Mouse (Mus musculus) mouse trophoblast stem cell (cell line): ENCODE results near the gene Rad54l2.

Experiments
- in situ Hi-C, 2 experiments: fragments of 300-500 bp; cut with MseI, MboI; formaldehyde crosslinking; loops; 2 replicates in 1 of 2; 3 replicates in 1 of 2; pipeline ENCODE4 v1.15.1; 2025

Gene Rad54l2

GRCm38 (mm10) chr9:106676571-106676970 lies 112.4 kb downstream of the Rad54l2 start:
- in situ Hi-C loops = no loop called here

GRCm38 (mm10) chr9:106675965-106676364 lies 113.0 kb downstream of the Rad54l2 start:
- in situ Hi-C loops = no loop called here

- in situ Hi-C loops = no loop called here
These were observed 113.5 kb downstream of the Rad54l2 start for GRCm38 (mm10) chr9:106675480-106675879.

GRCm38 (mm10) chr9:106673860-106674259 lies 115.1 kb downstream of the Rad54l2 start:
- in situ Hi-C loops = no loop called here

GRCm38 (mm10) chr9:106664856-106665255 lies 124.1 kb downstream of the Rad54l2 start:
- in situ Hi-C loops = no loop called here

- in situ Hi-C loops = no loop called here
These were observed 124.6 kb downstream of the Rad54l2 start for GRCm38 (mm10) chr9:106664433-106664832.

GRCm38 (mm10) chr9:106663200-106663599 lies 125.8 kb downstream of the Rad54l2 start:
- in situ Hi-C loops = no loop called here

- in situ Hi-C loops = no loop called here
These were observed 129.1 kb downstream of the Rad54l2 start for GRCm38 (mm10) chr9:106659935-106660334.

GRCm38 (mm10) chr9:106659441-106659840 lies 129.6 kb downstream of the Rad54l2 start:
- in situ Hi-C loops = no loop called here

GRCm38 (mm10) chr9:106657592-106657991 lies 131.4 kb downstream of the Rad54l2 start:
- in situ Hi-C loops = no loop called here

- in situ Hi-C loops = no loop called here
These were observed 132.2 kb downstream of the Rad54l2 start for GRCm38 (mm10) chr9:106656820-106657219.

GRCm38 (mm10) chr9:106655884-106656720 lies 132.9 kb downstream of the Rad54l2 start, which contains the start of gene Grm2:
TSS of gene Grm2 (minus strand) at chr9:106656082.
- in situ Hi-C loops = no loop called here

GRCm38 (mm10) chr9:106652720-106653119 lies 136.3 kb downstream of the Rad54l2 start:
- in situ Hi-C loops = no loop called here

GRCm38 (mm10) chr9:106647226-106647625 lies 141.8 kb downstream of the Rad54l2 start:
- in situ Hi-C loops = no loop called here

- in situ Hi-C loops = no loop called here
These were observed 143.2 kb downstream of the Rad54l2 start for GRCm38 (mm10) chr9:106645684-106646271.

GRCm38 (mm10) chr9:106643787-106644186 lies 145.2 kb downstream of the Rad54l2 start:
- in situ Hi-C loops = loop anchor here (5.0 kb wide), 3 partner anchors 36 to 111 kb away; no protein-coding TSS in a partner anchor

- in situ Hi-C loops = loop anchor here (5.0 kb wide), 3 partner anchors 36 to 111 kb away; no protein-coding TSS in a partner anchor
These were observed 145.9 kb downstream of the Rad54l2 start for GRCm38 (mm10) chr9:106643128-106643527.

GRCm38 (mm10) chr9:106641346-106641745 lies 147.6 kb downstream of the Rad54l2 start:
- in situ Hi-C loops = loop anchor here (5.0 kb wide), 3 partner anchors 34 to 109 kb away; no protein-coding TSS in a partner anchor

- in situ Hi-C loops = no loop called here
These were observed 150.8 kb downstream of the Rad54l2 start for GRCm38 (mm10) chr9:106638154-106638553.
